Mouse (Mus musculus): ENCODE measurements at regions not wholly inside any gene's neighbourhood (a gene's known extent, or its start where the extent isn't known, plus 50 kb on each side); places are given as distances from the start of the nearest gene placed in this dataset.
"Not testable (repeated sequence)": the region's sequence is repeated elsewhere in the genome, so short reads cannot be mapped to it uniquely, and the experiment has no call there.

GRCm38 (mm10) chrX:41216827-41217226 lies 183.8 kb upstream of the Gria3 start:
- peak; percentile 74 for ATAC-seq (ENCODE audit: low TSS enrichment)

DNA sequence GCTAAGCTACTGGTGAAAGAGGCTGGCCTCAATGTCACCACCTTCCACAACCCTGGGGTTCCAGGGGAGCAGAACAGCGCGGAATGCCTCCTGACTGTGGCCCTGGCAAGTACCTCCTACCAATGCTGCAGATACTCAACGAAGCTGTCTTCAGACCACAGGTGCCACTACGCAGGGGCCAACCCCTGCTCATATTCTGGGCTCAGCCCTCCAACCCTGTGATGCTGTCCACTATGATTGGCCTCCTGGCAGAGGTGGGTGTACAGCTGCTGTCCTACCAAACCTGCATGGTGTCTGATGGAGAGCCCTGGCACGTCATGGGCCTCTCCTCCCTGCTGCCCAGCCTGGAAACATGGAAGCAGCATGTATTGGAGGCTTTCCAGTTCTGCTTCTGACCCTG lies 150.9 kb upstream of the Gria3 start:
- not testable (repeated sequence) for ATAC-seq (ENCODE audit: low TSS enrichment)

DNA sequence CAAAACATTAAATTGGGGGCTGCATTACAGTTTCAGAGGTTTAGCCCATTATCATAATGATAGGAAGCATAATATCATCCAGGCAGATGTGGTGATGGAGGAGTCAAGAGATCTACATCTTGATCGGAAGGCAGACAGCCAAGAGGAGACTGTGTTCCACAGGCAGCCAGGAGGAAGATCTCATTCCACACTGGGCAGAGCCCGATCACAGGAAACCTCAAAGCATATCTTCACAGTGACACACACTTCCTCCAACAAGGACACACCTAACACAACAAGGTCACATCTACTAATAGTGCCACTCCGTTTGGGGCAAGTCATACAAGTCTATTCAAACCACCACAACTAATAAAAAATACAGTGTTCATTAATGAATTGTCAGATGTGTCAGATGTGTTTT lies 147.7 kb upstream of the Gria3 start:
- ATAC-seq (ENCODE audit: low TSS enrichment), result no peak

- ATAC-seq (ENCODE audit: low TSS enrichment), result peak; percentile 99
Observed at GRCm38 (mm10) chrX:41254695-41255094, 146.0 kb upstream of the Gria3 start.

GRCm38 (mm10) chrX:41291098-41291497 lies 109.6 kb upstream of the Gria3 start:
- ATAC-seq (ENCODE audit: low TSS enrichment), result no peak

GRCm38 (mm10) chrX:41316493-41316892 lies 84.2 kb upstream of the Gria3 start:
- ATAC-seq (ENCODE audit: low TSS enrichment), result no peak

DNA sequence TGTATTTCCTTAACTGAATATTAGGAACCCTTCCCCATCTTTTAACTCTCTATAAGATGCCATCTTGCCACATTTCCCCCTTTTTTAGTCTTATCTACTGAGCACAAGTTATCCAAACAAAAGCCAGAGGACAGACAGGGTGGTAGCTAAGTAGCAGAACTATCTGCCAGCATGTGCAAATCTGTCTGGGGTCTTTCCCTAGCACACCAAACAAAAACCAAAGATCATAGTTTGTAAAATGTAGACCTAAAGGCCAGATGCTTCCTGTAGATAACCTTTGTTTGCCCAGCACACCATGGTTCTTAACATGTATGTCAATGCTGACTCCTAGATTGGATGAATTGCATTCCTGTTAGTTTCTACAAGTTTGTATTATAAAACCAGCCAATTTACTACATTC lies 82.9 kb upstream of the Gria3 start:
- no peak for ATAC-seq (ENCODE audit: low TSS enrichment)

- ATAC-seq (ENCODE audit: low TSS enrichment), result no peak
Observed at GRCm38 (mm10) chrX:41319896-41320295, 80.8 kb upstream of the Gria3 start.
